In genomic region chr1:76392536-76392935, GRCm38 (mm10) we compare ENCODE assay signal across 19 mouse cellular contexts.
DNase-seq lines count a peak whose midpoint lies in the region; ATAC-seq lines count a peak whose summit lies in the region.
"Had no signal": no experiment of that assay in that cellular context is flagged by ENCODE, and none has a peak within 500 bp of the region (broad histone marks: within the 10 kb centered on the region; RNA-seq: fewer than 3 reads in every experiment).

No protein-coding gene starts in this region.

- ATAC-seq in frontal cortex, adult (ENCODE audit: low TSS enrichment) = 0 out of 2 replicates have a peak, but pooled peaks have one; percentile 47
- ATAC-seq in megakaryocyte, adult 5-6 weeks (ENCODE audit: poor library complexity, severe bottlenecking) = no peak
- ATAC-seq: CD4-positive, CD25-positive, alpha-beta regulatory T cell, adult 4 months; forebrain, postnatal 0 days; Patski had no signal

- DNase-seq in frontal cortex, postnatal 25 days (ENCODE audit: low spot score in 2 of 2) = no peak
- peak; percentile 9 to 11 for DNase-seq in layer of hippocampus, adult 8-10 months (ENCODE audit: low spot score in 2 of 2)
- no peak for DNase-seq in layer of hippocampus, postnatal 36 days
- DNase-seq in ES-CJ7 (ENCODE audit: low read depth, low spot score) = peak; percentile 20
- peak; percentile 82 for DNase-seq in brain, adult 2 months (ENCODE audit: low read depth, low spot score)
- no peak for DNase-seq in ovary, postnatal 14 days (ENCODE audit: low spot score)
- DNase-seq: adrenal gland, postnatal 10 days; B cell, adult 2 months; cerebellum, adult 18-20 months; cerebellum, adult 9-11 months; cerebellum, postnatal 36 days; forebrain, postnatal 0 days; gastrocnemius, postnatal 36 days; heart, adult 11 months; heart, postnatal 10 days had no signal

Comparison
In these comparisons a context has a peak if more than half of its experiments do, and no peak if none do; other contexts are left out.
1. DNase-seq: peak in layer of hippocampus, adult 8-10 months (2 of 2), ES-CJ7 (single experiment) and brain, adult 2 months (single experiment); none in frontal cortex, postnatal 25 days (0 of 2), layer of hippocampus, postnatal 36 days (0 of 2) and ovary, postnatal 14 days (single experiment).